In the genomic region with DNA sequence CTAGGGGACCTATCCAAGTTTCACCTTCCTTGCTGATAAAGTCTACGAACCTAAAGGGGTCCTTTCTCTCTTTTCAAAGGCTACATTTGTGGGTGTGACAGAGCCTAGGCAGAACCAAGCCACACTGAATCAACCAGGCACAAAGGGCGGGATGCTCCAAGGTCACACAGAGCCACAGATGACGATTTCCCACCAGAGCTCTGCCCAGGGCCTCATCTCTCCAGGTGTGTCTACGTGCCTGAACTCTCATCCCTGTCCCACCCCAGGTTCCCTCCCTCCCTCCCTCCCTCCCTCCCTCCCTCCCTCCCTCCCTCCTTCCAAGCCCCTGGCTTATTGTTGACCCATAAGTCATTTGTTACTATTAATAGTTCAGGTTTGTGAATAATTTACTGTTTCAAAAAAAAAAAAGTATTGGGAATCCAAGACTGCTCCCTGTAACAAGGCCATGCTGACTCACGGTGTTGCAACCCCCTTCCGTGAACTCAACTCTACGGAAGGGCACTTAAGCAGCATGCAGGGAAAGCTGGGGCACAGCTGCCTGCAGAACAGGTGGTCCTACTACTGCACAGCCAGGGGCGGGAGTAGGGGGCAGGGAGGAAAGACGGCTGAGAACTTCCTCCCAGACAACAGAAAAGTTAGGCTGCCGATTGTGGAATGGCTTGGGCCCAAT, we compare ENCODE assay signal across 10 mouse cellular contexts. TPM values are rescaled to one million over a fixed set of nuclear protein-coding genes. Genes with fewer than 3 reads are reported as not detected.
DNase-seq lines count a peak whose midpoint lies in the region; ATAC-seq and TF ChIP-seq lines count a peak whose summit lies in the region.
"Had no signal": no experiment of that assay in that cellular context is flagged by ENCODE, and none has a peak within 500 bp of the region (broad histone marks: within the 10 kb centered on the region; RNA-seq: fewer than 3 reads in every experiment).

No protein-coding gene starts in this region.

- H3K9me3 ChIP-seq in intestine, embryonic 14.5 days (ENCODE audit: control insufficient read depth, low read length) = no peaks in the 10 kb centered on the region
- H3K9me3 ChIP-seq in limb, embryonic 14.5 days (ENCODE audit: control insufficient read depth, low read length) = no peaks in the 10 kb centered on the region
- no peaks in the 10 kb centered on the region for H3K9me3 ChIP-seq in stomach, embryonic 16.5 days (replicated peaks; ENCODE audit: control insufficient read depth, low read length)

- no peaks in the 10 kb centered on the region for H3K27me3 ChIP-seq in intestine, embryonic 14.5 days (replicated peaks; ENCODE audit: control insufficient read depth, insufficient read depth, low read length)
- H3K27me3 ChIP-seq in limb, embryonic 14.5 days (ENCODE audit: control insufficient read depth, insufficient read depth, low read length) = no peaks in the 10 kb centered on the region
- no peaks in the 10 kb centered on the region for H3K27me3 ChIP-seq in stomach, embryonic 16.5 days (ENCODE audit: control insufficient read depth, insufficient read depth, low read length)

- H3K4me2 ChIP-seq in intestine, embryonic 14.5 days (ENCODE audit: low read length) = peak overlapping the region; percentile 3; the same call in 1 of the 2 replicates
- no peak overlapping the region for H3K4me2 ChIP-seq in limb, embryonic 14.5 days (replicated peaks; ENCODE audit: low read depth, low read length, severe bottlenecking)
- H3K4me2 ChIP-seq in stomach, embryonic 16.5 days (ENCODE audit: low read depth, low read length) = no peak overlapping the region

- 24% methylated on average over 10 of the region's 10 CpGs for whole genome bisulfite sequencing in intestine, embryonic 14.5 days
- WGBS in limb, embryonic 14.5 days = 21% methylated on average over 10 of the region's 10 CpGs
- 24% methylated on average over 10 of the region's 10 CpGs for WGBS in stomach, embryonic 16.5 days

- peak; percentile 70 for ATAC-seq in intestine, embryonic 14.5 days (replicated peaks; ENCODE audit: low FRiP score, low TSS enrichment, low read depth)
- peak; percentile 80 for ATAC-seq in limb, embryonic 14.5 days (ENCODE audit: low FRiP score, low read depth)
- peak; percentile 71 for ATAC-seq in stomach, embryonic 16.5 days (ENCODE audit: insufficient read depth, low FRiP score)
- ATAC-seq: activated CD4-positive, CD25-positive, alpha-beta regulatory T cell, adult 4 months had no signal

- H3K27ac ChIP-seq in intestine, embryonic 14.5 days (ENCODE audit: low read depth) = peak overlapping the region; percentile 75
- H3K27ac ChIP-seq in limb, embryonic 14.5 days (replicated peaks; ENCODE audit: low read depth, low read length) = no peak overlapping the region
- peak overlapping the region; percentile 82 for H3K27ac ChIP-seq in stomach, embryonic 16.5 days (ENCODE audit: low read length)

- H3K4me3 ChIP-seq in intestine, embryonic 14.5 days (ENCODE audit: low read depth, low read length) = no peak overlapping the region
- H3K4me3 ChIP-seq in limb, embryonic 14.5 days (replicated peaks; ENCODE audit: low read length) = no peak overlapping the region
- no peak overlapping the region for H3K4me3 ChIP-seq in stomach, embryonic 16.5 days (replicated peaks; ENCODE audit: low read length)
- H3K4me3 ChIP-seq: erythroblast, embryonic 14.5 days had no signal

- H3K4me1 ChIP-seq in intestine, embryonic 14.5 days (replicated peaks; ENCODE audit: control insufficient read depth, insufficient read depth, low read length) = peaks cover 23% of the 10 kb centered on the region
- peaks cover 16% of the 10 kb centered on the region for H3K4me1 ChIP-seq in limb, embryonic 14.5 days (ENCODE audit: control insufficient read depth, insufficient read depth, low read length)
- H3K4me1 ChIP-seq in stomach, embryonic 16.5 days (ENCODE audit: control insufficient read depth, insufficient read depth, low read length) = peaks cover 23% of the 10 kb centered on the region

- H3K36me3 ChIP-seq in intestine, embryonic 14.5 days (ENCODE audit: control insufficient read depth, insufficient read depth, low read length) = no peaks in the 10 kb centered on the region
- no peaks in the 10 kb centered on the region for H3K36me3 ChIP-seq in limb, embryonic 14.5 days (ENCODE audit: control insufficient read depth, insufficient read depth, low read length)
- H3K36me3 ChIP-seq in stomach, embryonic 16.5 days (ENCODE audit: control insufficient read depth, insufficient read depth, low read length) = no peaks in the 10 kb centered on the region

- H3K9ac ChIP-seq in intestine, embryonic 14.5 days (ENCODE audit: low read length) = no peak overlapping the region
- H3K9ac ChIP-seq in limb, embryonic 14.5 days (ENCODE audit: low read depth, low read length, severe bottlenecking) = no peak overlapping the region
- H3K9ac ChIP-seq in stomach, embryonic 16.5 days (ENCODE audit: low read length) = peak overlapping the region; percentile 55

- DNase-seq in adrenal gland, postnatal 14 days = peak; percentile 77
- peak; percentile 75 for DNase-seq in intestine, embryonic 14.5 days (ENCODE audit: low spot score)
- DNase-seq in limb, embryonic 14.5 days (ENCODE audit: low spot score) = peak; percentile 66
- no peak for DNase-seq in layer of hippocampus, postnatal 36 days
- no peak for DNase-seq in layer of hippocampus, adult 11-12 months (ENCODE audit: low spot score)
- DNase-seq in heart, adult 18-20 months = no peak
- no peak for DNase-seq in right cerebral cortex, postnatal 36 days (ENCODE audit: low spot score in 2 of 2)

- no peak for TF ChIP-seq POLR2A in limb, embryonic 14.5 days (IDR thresholded peaks at IDR 0.05; ENCODE audit: borderline replicate concordance, extremely low read depth, insufficient read depth, insufficient read length)

RNA-seq across cellular contexts. Expression of a gene that starts 17.4 kb away (rescaled TPM):
- total RNA-seq in adrenal gland, postnatal 14 days (2021) = 0.11 and 0.41 TPM in 2 replicates
- 3.2 TPM in 2 replicates for polyA plus RNA-seq in intestine, embryonic 14.5 days (2014; fragmentation: Nextera tagmentation; extraction: Ambion mirVana)
- polyA plus RNA-seq in limb, embryonic 14.5 days (2012; rRNA removed) = 2.9 TPM in 2 replicates
- 0.90 and 1.5 TPM in 2 replicates for polyA plus RNA-seq in limb, embryonic 14.5 days (2014; fragmentation: Nextera tagmentation; extraction: Ambion mirVana)
- 3.1 and 3.3 TPM in 2 replicates for polyA plus RNA-seq in stomach, embryonic 16.5 days (2015; fragmentation: Nextera tagmentation; extraction: Ambion mirVana)
- total RNA-seq in layer of hippocampus, postnatal 36 days (2021) = under 1 TPM in 1 of 2 experiments, not detected in 1; 0.13 TPM
- total RNA-seq in heart, adult 18-20 months (2021) = under 1 TPM in 1 of 2 experiments, not detected in 1; 0.13 TPM
- polyA plus RNA-seq: activated CD4-positive, CD25-positive, alpha-beta regulatory T cell, adult 4 months; erythroblast, embryonic 14.5 days had no signal

Comparison
In these comparisons a context has a peak if more than half of its experiments do, and no peak if none do; other contexts are left out.
1. DNase-seq: peak in adrenal gland, postnatal 14 days (single experiment), intestine, embryonic 14.5 days (single experiment) and limb, embryonic 14.5 days (single experiment); none in layer of hippocampus, postnatal 36 days (0 of 2), layer of hippocampus, adult 11-12 months (single experiment), heart, adult 18-20 months (0 of 2) and right cerebral cortex, postnatal 36 days (0 of 2).
2. Peak in every context shown above with its lines, with median percentiles within 50 percentile points of each other: ATAC-seq.